Mouse (Mus musculus) neural tube, embryonic 13.5 days (tissue): Measurements from ENCODE around the gene Dab1. TPM values are rescaled to one million over a fixed set of nuclear protein-coding genes. Genes with fewer than 3 reads are reported as not detected.

Experiments
- ATAC-seq: fragments of 200-750 bp; cut with Nextera tagmentation; 2 replicates; pipeline ENCODE4 v1.8.0; 2017; ENCODE audit warnings: low read depth, mild to moderate bottlenecking, moderate TSS enrichment, moderate library complexity
- H3K27ac ChIP-seq: fragments of 300-500 bp; sonication (generic); replicated peaks from 2 replicates; pipeline ENCODE4 v1.5.1; 2015; ENCODE audit warnings: moderate library complexity, mild to moderate bottlenecking, inconsistent platforms
- H3K27me3 ChIP-seq: fragments of 300-500 bp; sonication (generic); 2 replicates; pipeline ENCODE4 v1.6.1; 2015; ENCODE audit warnings: mild to moderate bottlenecking, inconsistent platforms
- H3K36me3 ChIP-seq: fragments of 300-500 bp; sonication (generic); 2 replicates; pipeline ENCODE4 v1.6.1; 2015; ENCODE audit warnings: mild to moderate bottlenecking, inconsistent platforms
- H3K4me1 ChIP-seq: fragments of 300-500 bp; sonication (generic); replicated peaks from 2 replicates; pipeline ENCODE4 v1.6.1; 2015; ENCODE audit warnings: inconsistent platforms
- H3K4me2 ChIP-seq: fragments of 300-500 bp; sonication (generic); 2 replicates; pipeline ENCODE4 v1.6.1; 2015; ENCODE audit warnings: inconsistent platforms, mild to moderate bottlenecking, moderate library complexity
- H3K4me3 ChIP-seq: fragments of 300-500 bp; sonication (generic); 2 replicates; pipeline ENCODE4 v1.5.1; 2015; ENCODE audit warnings: mild to moderate bottlenecking, inconsistent platforms
- H3K9ac ChIP-seq: fragments of 300-500 bp; sonication (generic); 2 replicates; pipeline ENCODE4 v1.6.1; 2015; ENCODE audit warnings: moderate library complexity, mild to moderate bottlenecking, inconsistent platforms
- H3K9me3 ChIP-seq: fragments of 300-500 bp; sonication (generic); 2 replicates; pipeline ENCODE4 v1.6.1; 2016; ENCODE audit warnings: inconsistent platforms
- WGBS: fragments of 180-500 bp; shearing (Covaris S2); methylation state at CpG from one replicate; pipeline ENCODE4 v1.1.7; 2015; 5-methylcytosine and 5-hydroxymethylcytosine counted together
- polyA plus RNA-seq: library from polyadenylated mRNA; unstranded; fragments of >200 nt; fragmentation: Nextera tagmentation; extraction: Ambion mirVana; gene quantifications from 2 replicates; pipeline ENCODE4 v1.2.1, GENCODE M21; 2015

Gene Dab1
- polyA plus RNA-seq, 1 experiment from 2014 or later, result 46.6 TPM

- H3K27ac ChIP-seq, result peak overlapping the region; percentile 49
- WGBS, result 43% methylated on average over 5 of the region's 5 CpGs
Measured at GRCm38 (mm10) chr4:104724258-104724657, 1105.1 kb downstream of the Dab1 start.

GRCm38 (mm10) chr4:104725673-104726072 is 1106.5 kb downstream of the Dab1 start:
- Histone ChIP-seq H3K4me2 (no peak overlapping the region), H3K9me3 (no peaks in the 10 kb centered on the region), H3K27me3 (no peaks in the 10 kb centered on the region), H3K27ac (no peak overlapping the region), H3K4me1 (peaks cover 13% of the 10 kb centered on the region), H3K4me3 (no peak overlapping the region), H3K9ac (no peak overlapping the region), H3K36me3 (peaks cover 8% of the 10 kb centered on the region; the same call in 1 of the 2 replicates)
- 54% methylated on average over 3 of the region's 3 CpGs for WGBS
- ATAC-seq, result no peak

More at GRCm38 (mm10) chr4:104724258-104724657, 1105.1 kb downstream of the Dab1 start:
- Histone ChIP-seq H3K4me2 (no peak overlapping the region), H3K9me3 (no peaks in the 10 kb centered on the region), H3K9ac (no peak overlapping the region), H3K4me3 (no peak overlapping the region), H3K27me3 (no peaks in the 10 kb centered on the region), H3K4me1 (peaks cover 24% of the 10 kb centered on the region), H3K36me3 (peaks cover 8% of the 10 kb centered on the region; the same call in 1 of the 2 replicates)
- ATAC-seq, result no peak

- no peaks in the 10 kb centered on the region for H3K9me3 ChIP-seq
- H3K4me2 ChIP-seq, result no peak overlapping the region
- no peaks in the 10 kb centered on the region for H3K27me3 ChIP-seq
- no peak for ATAC-seq
- H3K9ac ChIP-seq, result no peak overlapping the region
- 85% methylated on average over 8 of the region's 8 CpGs for WGBS
- H3K4me3 ChIP-seq, result no peak overlapping the region
- no peak overlapping the region for H3K27ac ChIP-seq
- peaks cover 8% of the 10 kb centered on the region; the same call in 1 of the 2 replicates for H3K36me3 ChIP-seq
- peaks cover 3% of the 10 kb centered on the region for H3K4me1 ChIP-seq
Measured at GRCm38 (mm10) chr4:104729185-104729584, 1110.0 kb downstream of the Dab1 start.

- no peak for ATAC-seq
- no peaks in the 10 kb centered on the region for H3K27me3 ChIP-seq
- H3K9me3 ChIP-seq, result no peaks in the 10 kb centered on the region
- H3K4me3 ChIP-seq, result no peak overlapping the region
- no peak overlapping the region for H3K4me2 ChIP-seq
- 75% methylated on average over 6 of the region's 6 CpGs for WGBS
- H3K36me3 ChIP-seq, result no peaks in the 10 kb centered on the region
- 0 out of 2 replicates have a peak, but pooled peaks cover 3% of the 10 kb centered on the region for H3K4me1 ChIP-seq
- H3K9ac ChIP-seq, result no peak overlapping the region
- H3K27ac ChIP-seq, result no peak overlapping the region
Measured at GRCm38 (mm10) chr4:104746500-104746899, 1127.3 kb downstream of the Dab1 start.

- Histone ChIP-seq H3K27ac (no peak overlapping the region), H3K9ac (no peak overlapping the region), H3K27me3 (no peaks in the 10 kb centered on the region), H3K9me3 (no peaks in the 10 kb centered on the region), H3K4me1 (no peaks in the 10 kb centered on the region), H3K4me3 (no peak overlapping the region), H3K4me2 (no peak overlapping the region), H3K36me3 (no peaks in the 10 kb centered on the region)
- 73% methylated on average over 3 of the region's 3 CpGs for WGBS
- no peak for ATAC-seq
Measured at GRCm38 (mm10) chr4:104754090-104754489, 1134.9 kb downstream of the Dab1 start.

- H3K4me2 ChIP-seq, result peak overlapping the region; percentile 22
- peak overlapping the region; percentile 80 for H3K27ac ChIP-seq
- H3K36me3 ChIP-seq, result no peaks in the 10 kb centered on the region
- no peaks in the 10 kb centered on the region for H3K27me3 ChIP-seq
- H3K9ac ChIP-seq, result no peak overlapping the region
- no peaks in the 10 kb centered on the region for H3K9me3 ChIP-seq
- no peak overlapping the region for H3K4me3 ChIP-seq
- peak; percentile 88 for ATAC-seq
- 52% methylated on average over 13 of the region's 13 CpGs for WGBS
- H3K4me1 ChIP-seq, result peaks cover 12% of the 10 kb centered on the region
Measured at GRCm38 (mm10) chr4:104760878-104761624, 1141.9 kb downstream of the Dab1 start.

DNA sequence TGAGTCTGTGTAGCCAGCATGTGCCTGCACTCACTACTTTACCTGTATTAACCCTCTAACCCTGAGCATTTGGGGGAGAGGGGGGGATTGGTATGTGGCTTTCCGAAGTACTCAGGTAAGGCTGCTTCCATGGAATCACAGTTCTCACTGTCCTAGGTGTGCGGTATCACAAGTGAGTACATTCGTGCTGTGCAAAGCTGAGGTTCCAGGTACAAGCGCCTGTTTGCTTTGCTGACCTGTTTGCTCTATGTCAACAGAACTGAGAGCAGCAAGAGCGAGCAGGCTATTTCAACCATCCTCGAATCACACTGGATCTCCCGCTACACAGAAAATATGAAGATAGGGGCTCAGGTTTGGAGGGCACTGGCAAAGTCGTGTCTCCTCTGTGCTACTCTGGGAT is 1146.9 kb downstream of the Dab1 start, which contains the start of gene C8b:
Gene C8b, plus strand, starts transcription at position 253 of the 400 bp plus-strand sequence.
- Histone ChIP-seq H3K9me3 (no peaks in the 10 kb centered on the region), H3K4me3 (no peak within 1 kb of the TSS)
- 92% methylated on average over 8 of the region's 8 CpGs for WGBS

DNA sequence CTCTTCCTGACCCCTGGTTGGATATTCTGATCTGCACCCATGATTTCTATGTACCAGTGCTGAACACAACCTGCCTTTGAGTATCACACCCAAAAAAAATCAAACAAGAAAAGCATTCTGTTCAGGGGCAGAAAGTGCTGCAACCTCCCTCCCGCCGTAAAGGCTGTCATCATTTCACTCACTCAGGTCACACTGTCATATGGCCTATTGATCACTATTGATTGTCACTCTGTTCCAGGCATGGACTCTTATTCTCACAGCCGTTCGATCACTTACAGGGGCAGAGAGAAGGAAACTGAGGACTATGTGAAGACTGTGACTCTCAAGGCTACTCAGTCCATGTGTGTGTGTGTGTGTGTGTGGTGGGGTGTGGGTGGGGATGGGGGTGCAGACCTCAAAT is 1149.0 kb downstream of the Dab1 start:
- H3K36me3 ChIP-seq, result no peaks in the 10 kb centered on the region
- WGBS, result 80% methylated on average over 4 of the region's 4 CpGs
- no peak for ATAC-seq

More for the DNA sequence above, 1146.9 kb downstream of the Dab1 start, which contains the start of gene C8b:
- no peak within 1 kb of the TSS for H3K9ac ChIP-seq
- no peak within 1 kb of the TSS for H3K27ac ChIP-seq
- no peak within 1 kb of the TSS for H3K4me2 ChIP-seq
- no peak for ATAC-seq
- no peaks in the 10 kb centered on the region for H3K36me3 ChIP-seq
- peaks cover 7% of the 10 kb centered on the region for H3K4me1 ChIP-seq
- no peaks in the 10 kb centered on the region for H3K27me3 ChIP-seq

GRCm38 (mm10) chr4:104769602-104770001 is 1150.4 kb downstream of the Dab1 start:
- H3K4me3 ChIP-seq, result no peak overlapping the region
- H3K4me2 ChIP-seq, result no peak overlapping the region
- no peak for ATAC-seq
- no peaks in the 10 kb centered on the region for H3K9me3 ChIP-seq
- H3K4me1 ChIP-seq, result no peaks in the 10 kb centered on the region
- no peaks in the 10 kb centered on the region for H3K27me3 ChIP-seq
- H3K27ac ChIP-seq, result no peak overlapping the region
- no peak overlapping the region for H3K9ac ChIP-seq
- H3K36me3 ChIP-seq, result no peaks in the 10 kb centered on the region
- WGBS, result 82% methylated on average over 8 of the region's 8 CpGs

More for the DNA sequence above, 1149.0 kb downstream of the Dab1 start:
- no peak overlapping the region for H3K4me2 ChIP-seq
- H3K4me3 ChIP-seq, result no peak overlapping the region
- H3K27ac ChIP-seq, result no peak overlapping the region
- no peaks in the 10 kb centered on the region for H3K4me1 ChIP-seq
- H3K27me3 ChIP-seq, result no peaks in the 10 kb centered on the region
- H3K9me3 ChIP-seq, result no peaks in the 10 kb centered on the region
- H3K9ac ChIP-seq, result no peak overlapping the region

- Histone ChIP-seq H3K4me2 (no peak overlapping the region), H3K27ac (no peak overlapping the region), H3K9ac (no peak overlapping the region), H3K4me1 (no peaks in the 10 kb centered on the region), H3K36me3 (no peaks in the 10 kb centered on the region), H3K9me3 (no peaks in the 10 kb centered on the region), H3K4me3 (no peak overlapping the region), H3K27me3 (no peaks in the 10 kb centered on the region)
- WGBS, result 58% methylated on average over 4 of the region's 4 CpGs
- ATAC-seq, result no peak
Measured at GRCm38 (mm10) chr4:104770331-104770730, 1151.2 kb downstream of the Dab1 start.

DNA sequence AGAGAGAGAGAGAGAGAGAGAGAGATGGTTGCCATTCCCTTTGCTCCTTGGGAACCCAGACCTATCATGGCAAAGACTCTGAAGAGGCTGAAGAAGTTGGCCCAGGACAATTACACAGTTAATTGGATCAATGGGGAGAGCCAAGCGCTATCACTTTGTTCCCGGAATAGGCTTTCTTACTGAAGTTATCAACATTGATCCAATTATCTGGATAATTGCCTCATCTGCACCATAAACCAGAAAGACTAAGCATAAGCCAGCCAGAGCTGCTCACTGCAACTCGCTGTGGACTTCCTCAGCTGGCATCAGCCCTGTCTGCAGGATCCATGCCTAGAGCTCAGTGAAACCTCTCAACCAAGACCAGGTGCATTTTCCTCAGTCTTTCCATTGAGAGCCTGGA is 1156.4 kb downstream of the Dab1 start:
- no peak for ATAC-seq
- no peak overlapping the region for H3K4me3 ChIP-seq
- 47% methylated on average over 3 of the region's 3 CpGs for WGBS
- no peaks in the 10 kb centered on the region for H3K36me3 ChIP-seq
- H3K9ac ChIP-seq, result no peak overlapping the region
- H3K4me2 ChIP-seq, result no peak overlapping the region
- no peaks in the 10 kb centered on the region for H3K27me3 ChIP-seq
- no peaks in the 10 kb centered on the region for H3K4me1 ChIP-seq
- H3K9me3 ChIP-seq, result no peaks in the 10 kb centered on the region
- H3K27ac ChIP-seq, result no peak overlapping the region

DNA sequence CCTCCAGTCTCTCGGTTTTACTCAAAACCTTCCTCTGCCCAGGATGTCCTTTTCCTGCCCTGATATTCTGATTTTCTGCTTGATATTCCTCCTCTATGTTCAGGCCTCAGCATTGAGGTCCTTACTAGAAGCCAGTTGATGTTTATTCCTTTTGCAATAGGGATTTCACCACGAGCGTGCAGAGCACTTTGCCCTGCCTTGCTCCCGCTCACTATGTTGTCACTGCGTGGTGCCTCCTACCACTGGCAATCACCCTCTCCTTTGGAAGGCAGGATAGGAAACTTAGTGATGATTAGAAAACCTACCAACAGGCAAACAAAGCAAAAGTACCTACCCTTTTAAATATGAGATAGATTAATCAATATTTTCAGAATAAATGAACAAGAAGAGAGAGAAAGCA is 1160.3 kb downstream of the Dab1 start:
- no peaks in the 10 kb centered on the region for H3K27me3 ChIP-seq

GRCm38 (mm10) chr4:104781441-104781840 is 1162.3 kb downstream of the Dab1 start:
- H3K9me3 ChIP-seq, result no peaks in the 10 kb centered on the region
- no peak overlapping the region for H3K27ac ChIP-seq
- no peaks in the 10 kb centered on the region for H3K4me1 ChIP-seq
- no peaks in the 10 kb centered on the region for H3K27me3 ChIP-seq
- H3K36me3 ChIP-seq, result no peaks in the 10 kb centered on the region
- no peak for ATAC-seq
- H3K4me3 ChIP-seq, result no peak overlapping the region
- H3K9ac ChIP-seq, result no peak overlapping the region
- WGBS, result 74% methylated on average over 3 of the region's 3 CpGs
- H3K4me2 ChIP-seq, result no peak overlapping the region

More for the DNA sequence above, 1160.3 kb downstream of the Dab1 start:
- H3K9me3 ChIP-seq, result no peaks in the 10 kb centered on the region
- H3K27ac ChIP-seq, result no peak overlapping the region
- H3K36me3 ChIP-seq, result no peaks in the 10 kb centered on the region
- H3K4me1 ChIP-seq, result no peaks in the 10 kb centered on the region
- H3K4me3 ChIP-seq, result no peak overlapping the region
- no peak overlapping the region for H3K4me2 ChIP-seq
- H3K9ac ChIP-seq, result no peak overlapping the region
- WGBS, result 81% methylated on average over 5 of the region's 5 CpGs
- ATAC-seq, result no peak
